Mouse (Mus musculus): ENCODE data around the gene Hist1h2bc.

- TF ChIP-seq GATA1 (IDR thresholded peaks at IDR 0.05; ENCODE audit: low read length): no peak
- TF ChIP-seq TAL1 (IDR thresholded peaks at IDR 0.05; ENCODE audit: low read length): no peak
Observed at GRCm38 (mm10) chr13:23659636-23660366, 24.2 kb upstream of the Hist1h2bc start.
